Comparison of ENCODE assay signal across 10 mouse cellular contexts in the genomic region with DNA sequence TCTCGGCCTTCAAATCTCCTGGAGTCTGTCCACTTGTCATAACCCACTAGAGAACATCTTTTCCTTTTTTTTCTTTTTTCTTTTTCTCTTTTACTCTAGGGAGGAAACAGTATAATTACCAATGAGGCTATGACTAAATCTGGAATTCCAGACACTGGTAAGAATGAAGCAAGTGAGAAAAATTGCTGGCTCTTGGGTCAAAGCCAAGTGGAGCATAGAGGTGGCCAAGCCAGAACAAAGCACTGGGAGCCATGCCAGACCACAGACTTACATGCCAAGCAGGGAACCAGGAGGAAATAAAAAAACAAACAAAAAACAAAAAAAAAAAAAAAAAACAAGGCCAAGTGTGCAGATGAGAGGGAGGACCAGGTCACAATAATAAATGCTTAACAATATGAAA. TPM values are rescaled to one million over a fixed set of nuclear protein-coding genes. Genes with fewer than 3 reads are reported as not detected.
DNase-seq lines count a peak whose midpoint lies in the region; ATAC-seq lines count a peak whose summit lies in the region.
"Had no signal": no experiment of that assay in that cellular context is flagged by ENCODE, and none has a peak within 500 bp of the region (broad histone marks: within the 10 kb centered on the region; RNA-seq: fewer than 3 reads in every experiment).

No protein-coding gene starts in this region.

- ATAC-seq in activated CD4-positive, CD25-positive, alpha-beta regulatory T cell, adult 4 months = no peak

- DNase-seq in heart, adult 18-20 months = peak; percentile 30 to 38
- no peak for DNase-seq in heart, postnatal 25 days (ENCODE audit: low spot score)
- DNase-seq in urinary bladder, postnatal 14 days (ENCODE audit: low spot score) = peak; percentile 57
- DNase-seq in urinary bladder, adult 2 months (ENCODE audit: low spot score) = no peak
- peak; percentile 2 to 16 for DNase-seq in heart, adult 9 months (ENCODE audit: low spot score in 2 of 2)
- DNase-seq in lung, postnatal 14 days = peak; percentile 32
- no peak for DNase-seq in natural killer cell, adult 2 months (ENCODE audit: low spot score in 2 of 2)

- intact Hi-C loops in heart, postnatal 25 days (cut with DNase I) = no loop called here

RNA-seq across cellular contexts. Expression of a gene that starts 35.6 kb away (rescaled TPM):
- not detected for total RNA-seq in heart, adult 18-20 months (2021)
- not detected for total RNA-seq in heart, postnatal 25 days (2021)
- not detected in 2 replicates for polyA plus RNA-seq in urinary bladder, adult 2 months (2012; rRNA removed)
- not detected for polyA plus RNA-seq in activated CD4-positive, CD25-positive, alpha-beta regulatory T cell, adult 4 months (2017; shearing (Covaris generic))
- total RNA-seq: common myeloid progenitor, adult 5-6 weeks; hematopoietic stem cell, adult 5-6 weeks had no signal

Comparison
In these comparisons a context has a peak if more than half of its experiments do, and no peak if none do; other contexts are left out.
1. DNase-seq: peak in heart, adult 18-20 months (2 of 2), urinary bladder, postnatal 14 days (single experiment), heart, adult 9 months (2 of 2) and lung, postnatal 14 days (single experiment); none in heart, postnatal 25 days (single experiment), urinary bladder, adult 2 months (single experiment) and natural killer cell, adult 2 months (0 of 2).